Mouse (Mus musculus): Measurements from ENCODE around the gene Fam227a. TPM values are rescaled to one million over a fixed set of nuclear protein-coding genes. Genes with fewer than 3 reads are reported as not detected.

Fam227a gene
- 0.47 and 0.58 TPM in 2 replicates for polyA plus RNA-seq (2012; rRNA removed)

DNA sequence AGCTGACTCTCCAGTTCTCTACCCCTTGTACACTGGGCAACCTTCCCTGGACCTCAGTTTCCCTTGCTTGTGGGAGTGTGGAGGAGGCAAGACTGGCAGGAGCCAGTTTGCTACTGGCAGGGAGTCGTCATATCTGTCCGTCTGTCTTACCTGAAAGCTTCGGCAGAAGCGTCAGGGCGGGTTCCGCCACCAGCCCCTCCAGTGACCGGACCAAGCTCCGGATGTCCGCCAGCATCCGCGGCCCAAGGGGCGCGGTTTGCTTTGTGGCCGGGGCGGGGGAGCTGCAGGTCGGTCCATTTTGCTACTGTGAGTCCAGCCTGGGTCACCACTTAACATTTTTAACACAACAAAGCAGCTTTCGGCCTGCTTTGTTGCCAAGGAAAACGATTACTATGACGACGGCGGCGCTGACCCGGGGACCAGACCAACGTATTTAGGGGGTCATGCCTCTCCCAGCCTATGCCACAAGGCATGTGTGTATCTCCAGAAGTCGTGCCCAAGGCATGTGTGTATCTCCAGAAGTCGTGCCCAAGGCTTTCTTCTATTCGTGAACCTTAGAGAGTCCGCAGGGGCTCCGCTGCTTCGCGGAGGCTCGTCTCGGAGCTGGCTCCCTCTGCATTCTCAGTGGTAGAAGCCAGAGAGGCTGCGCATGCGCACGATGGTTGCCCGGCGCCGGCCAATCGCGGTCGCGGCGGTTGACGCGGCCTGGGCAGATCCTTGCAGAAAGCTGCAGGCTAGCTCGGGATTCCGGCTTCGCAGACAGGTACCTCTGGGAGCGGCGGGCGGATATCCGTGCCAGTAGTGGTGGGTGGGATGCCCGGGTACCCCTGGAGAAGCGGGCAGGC lies at the start of gene Fam227a, which contains the start of gene Cby1:
Gene Fam227a (minus strand): TSS at position 426 of the 845 bp plus-strand sequence.
Gene Cby1 (plus strand): TSS at position 669 of the 845 bp plus-strand sequence.

GRCm38 (mm10) chr15:79690426-79691022 lies 31.8 kb upstream of the Fam227a start, which contains the start of gene Gtpbp1:
TSS of gene Gtpbp1 (plus strand) at chr15:79690845.

DNA sequence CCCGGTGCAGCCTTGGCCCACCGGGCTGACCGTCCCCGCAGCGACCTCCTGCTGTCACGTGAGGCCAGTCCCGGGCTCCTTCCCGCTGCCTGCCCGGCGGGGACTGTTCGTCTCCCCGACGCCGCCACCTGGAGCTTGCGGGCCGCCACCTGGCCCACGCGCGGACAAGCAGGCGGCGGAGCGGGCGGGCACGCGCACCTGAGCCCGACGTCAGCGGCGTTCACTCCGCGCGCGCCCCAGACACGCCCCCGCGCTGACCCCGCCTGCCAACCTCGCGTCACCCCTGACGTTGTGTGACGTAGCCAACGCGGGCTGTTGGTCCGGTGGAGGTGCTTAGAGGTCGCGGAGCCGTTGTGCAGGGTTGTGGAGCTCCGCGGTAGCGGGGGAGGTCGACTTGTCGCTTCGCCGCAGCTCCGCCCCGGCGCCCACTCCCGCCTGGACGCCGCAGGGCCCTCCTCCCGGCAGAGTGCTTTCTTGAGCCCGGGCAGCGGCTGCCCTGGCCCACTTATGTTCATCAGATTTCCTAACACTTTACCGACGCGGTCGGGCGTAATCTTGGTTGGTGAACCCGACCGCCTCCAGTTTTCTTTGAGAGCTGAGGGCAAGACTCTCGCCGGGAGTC lies 29.0 kb upstream of the Fam227a start, which contains the start of gene Josd1:
Gene Josd1 (minus strand): TSS at position 274 of the 622 bp plus-strand sequence.

DNA sequence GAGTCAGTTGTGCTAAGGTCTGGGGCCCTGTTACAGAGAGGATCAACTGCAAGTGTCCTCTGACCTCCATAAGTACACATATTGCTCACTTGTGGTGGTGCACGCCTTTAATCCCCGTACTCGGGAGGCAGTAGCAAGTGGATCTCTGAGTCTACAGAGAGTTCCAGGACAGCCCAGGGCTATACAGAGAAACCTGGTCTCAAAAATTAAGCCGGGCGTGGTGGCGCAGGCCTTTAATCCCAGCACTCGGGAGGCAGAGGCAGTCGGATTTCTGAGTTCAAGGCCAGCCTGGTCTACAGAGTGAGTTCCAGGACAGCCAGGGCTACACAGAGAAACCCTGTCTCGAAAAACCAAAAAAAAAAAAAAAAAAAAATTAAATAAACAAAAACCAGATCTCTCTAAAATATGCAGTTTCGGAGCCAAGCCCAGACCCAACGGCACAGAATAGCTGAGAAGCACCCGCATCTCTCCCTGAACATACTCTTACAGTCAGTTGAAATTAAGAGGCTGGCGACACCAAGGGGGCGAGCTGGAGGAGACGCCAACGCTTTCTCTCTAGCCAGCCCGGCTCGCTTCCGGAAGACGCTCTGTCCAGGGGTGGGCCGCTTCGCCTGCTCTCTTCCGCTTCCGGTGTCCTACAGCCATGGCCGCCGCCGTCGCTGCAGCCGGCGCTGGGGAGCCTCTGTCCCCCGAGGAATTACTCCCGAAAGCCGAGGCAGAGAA lies 11.7 kb upstream of the Fam227a start, which contains the start of gene Tomm22:
Gene Tomm22 (plus strand): TSS at position 613 of the 723 bp plus-strand sequence.

GRCm38 (mm10) chr15:79604990-79605665 lies 53.6 kb downstream of the Fam227a start, which contains the start of gene Dmc1:
TSS of gene Dmc1 (minus strand) at chr15:79605109.

Other genes with a start within 250 kb of the Fam227a start
- 9.3 and 9.7 TPM in 2 replicates for gene Csnk1e, start 203.4 kb downstream of the Fam227a start, polyA plus RNA-seq (2012; rRNA removed)
- gene Kcnj4, start 153.7 kb downstream of the Fam227a start, polyA plus RNA-seq (2012; rRNA removed), result 0.01 TPM in 1 of 2 replicates, not detected in the other
- 2.5 and 3.4 TPM in 2 replicates for gene Kdelr3, start 142.5 kb downstream of the Fam227a start, polyA plus RNA-seq (2012; rRNA removed)
- 99.7 and 119 TPM in 2 replicates for gene Ddx17, start 112.2 kb downstream of the Fam227a start, polyA plus RNA-seq (2012; rRNA removed)
- gene Dmc1, start 53.8 kb downstream of the Fam227a start, polyA plus RNA-seq (2012; rRNA removed), result 0.37 and 0.56 TPM in 2 replicates
- 5.4 and 5.5 TPM in 2 replicates for gene Cby1, start 243 bp upstream of the Fam227a start, polyA plus RNA-seq (2012; rRNA removed)
- gene Tomm22, start 11.9 kb upstream of the Fam227a start, polyA plus RNA-seq (2012; rRNA removed), result 59.4 and 75.8 TPM in 2 replicates
- 17.7 and 22.5 TPM in 2 replicates for gene Josd1, start 29.0 kb upstream of the Fam227a start, polyA plus RNA-seq (2012; rRNA removed)
- gene Gtpbp1, start 31.9 kb upstream of the Fam227a start, polyA plus RNA-seq (2012; rRNA removed), result 20.3 and 25.3 TPM in 2 replicates
- gene Sun2, start 83.6 kb upstream of the Fam227a start, polyA plus RNA-seq (2012; rRNA removed), result 5.3 and 6.8 TPM in 2 replicates
- 5.7 and 5.9 TPM in 2 replicates for gene Dnal4, start 118.9 kb upstream of the Fam227a start, polyA plus RNA-seq (2012; rRNA removed)
- 0.10 and 0.11 TPM in 2 replicates for gene Nptxr, start 145.8 kb upstream of the Fam227a start, polyA plus RNA-seq (2012; rRNA removed)
- 0.03 TPM in 1 of 2 replicates, not detected in the other for gene Npcd, start 175.3 kb upstream of the Fam227a start, polyA plus RNA-seq (2012; rRNA removed)
- 6.3 and 7.2 TPM in 2 replicates for gene Cbx6, start 175.7 kb upstream of the Fam227a start, polyA plus RNA-seq (2012; rRNA removed)
- 27.3 and 33.4 TPM in 2 replicates for gene Apobec3, start 232.7 kb upstream of the Fam227a start, polyA plus RNA-seq (2012; rRNA removed)

Measured in liver, embryonic 14 days (tissue).